Mouse (Mus musculus) ES-E14 (cell line): ENCODE data around the gene Il18rap.

Source experiments
- CHD2 ChIP-seq: IDR thresholded peaks from 2 replicates; pipeline ENCODE4 v1.6.1; 2014; ENCODE audit warnings: mild to moderate bottlenecking, low read depth, low read length, inconsistent platforms
- HCFC1 ChIP-seq: IDR thresholded peaks from 2 replicates; pipeline ENCODE4 v1.6.1; 2012; ENCODE audit warnings: low read length, inconsistent platforms, borderline replicate concordance; ENCODE audit not compliant: insufficient read depth

DNA sequence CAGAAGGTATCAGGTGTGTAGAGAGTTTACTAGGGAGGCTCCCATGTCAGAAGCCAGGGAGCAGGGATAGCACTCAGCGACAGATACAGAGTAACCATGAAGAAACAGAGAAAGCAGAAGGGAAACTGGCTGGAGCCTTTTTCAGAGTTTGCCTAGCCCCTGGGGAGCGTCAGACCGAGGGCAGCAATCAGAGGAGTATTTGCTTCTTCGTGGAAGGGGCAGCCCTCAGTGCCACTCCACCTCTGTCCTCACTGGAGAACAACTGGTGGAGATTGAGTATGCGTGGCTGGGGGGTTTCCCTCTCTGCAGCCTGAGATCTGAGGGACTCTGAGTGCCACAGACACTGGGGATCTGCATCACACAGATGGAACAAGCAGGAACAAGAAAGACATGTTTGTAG lies 82.7 kb downstream of the Il18rap start:
- TF ChIP-seq CHD2, result no peak
- TF ChIP-seq HCFC1, result no peak
